Mouse (Mus musculus): Measurements from ENCODE around the gene H2-T3. TPM values are rescaled to one million over a fixed set of nuclear protein-coding genes. Genes with fewer than 3 reads are reported as not detected.
"Not testable (repeated sequence)": the region's sequence is repeated elsewhere in the genome, so short reads cannot be mapped to it uniquely, and the experiment has no call there.

Gene H2-T3
- polyA plus RNA-seq (2015; fragmentation: Nextera tagmentation; extraction: Ambion mirVana), result 0.04 TPM in 1 of 2 replicates, not detected in the other

GRCm38 (mm10) chr17:36190169-36190507 is at the start of gene H2-T3:
TSS of gene H2-T3 (minus strand) at chr17:36190287.
- no peak within 1 kb of the TSS for H3K27ac ChIP-seq (replicated peaks)

GRCm38 (mm10) chr17:36237321-36237921 is 47.3 kb upstream of the H2-T3 start:
- TF ChIP-seq CTCF (IDR thresholded peaks at IDR 0.05; ENCODE audit: low read depth) (no peak), EP300 (optimal IDR thresholded peaks at IDR 0.05) (no peak)
- ATAC-seq (ENCODE audit: low FRiP score, low TSS enrichment), result peak; percentile 57; the same call in 1 of the 2 replicates
- H3K27me3 ChIP-seq (ENCODE audit: control insufficient read depth, insufficient read depth, low read length), result no peaks in the 10 kb centered on the region
- no peaks in the 10 kb centered on the region for H3K36me3 ChIP-seq (ENCODE audit: control insufficient read depth, insufficient read depth, low read length)
- no peak overlapping the region for H3K27ac ChIP-seq (replicated peaks)
- peak overlapping the region; percentile 64 for H3K4me2 ChIP-seq (replicated peaks; ENCODE audit: low read depth)
- 4% methylated on average over 27 of the region's 27 CpGs for WGBS
- peak; percentile 23 for DNase-seq (ENCODE audit: low spot score)
- peak overlapping the region; percentile 37 for H3K4me3 ChIP-seq (ENCODE audit: low read depth, low read length)
- H3K9ac ChIP-seq (ENCODE audit: low read length), result peak overlapping the region; percentile 51
- H3K9me3 ChIP-seq (ENCODE audit: control insufficient read depth, low read length), result no peaks in the 10 kb centered on the region
- H3K4me1 ChIP-seq (replicated peaks; ENCODE audit: control insufficient read depth, insufficient read depth), result no peaks in the 10 kb centered on the region

More at GRCm38 (mm10) chr17:36190169-36190507, at the start of gene H2-T3:
- Histone ChIP-seq H3K36me3 (ENCODE audit: control insufficient read depth, insufficient read depth, low read length) (no peaks in the 10 kb centered on the region), H3K9ac (ENCODE audit: low read length) (no peak within 1 kb of the TSS), H3K4me2 (replicated peaks; ENCODE audit: low read depth) (no peak within 1 kb of the TSS), H3K4me1 (replicated peaks; ENCODE audit: control insufficient read depth, insufficient read depth) (no peaks in the 10 kb centered on the region), H3K27me3 (ENCODE audit: control insufficient read depth, insufficient read depth, low read length) (no peaks in the 10 kb centered on the region), H3K9me3 (ENCODE audit: control insufficient read depth, low read length) (no peaks in the 10 kb centered on the region), H3K4me3 (ENCODE audit: low read depth, low read length) (no peak within 1 kb of the TSS)
- DNase-seq (ENCODE audit: low spot score) (no peak), ATAC-seq (ENCODE audit: low FRiP score, low TSS enrichment) (no peak)
- 70% methylated on average over 2 of the region's 2 CpGs for WGBS
- TF ChIP-seq CTCF (IDR thresholded peaks at IDR 0.05; ENCODE audit: low read depth) (no peak), EP300 (optimal IDR thresholded peaks at IDR 0.05) (no peak)

- H3K27me3 ChIP-seq (ENCODE audit: control insufficient read depth, insufficient read depth, low read length); H3K4me2 ChIP-seq (replicated peaks; ENCODE audit: low read depth); H3K36me3 ChIP-seq (ENCODE audit: control insufficient read depth, insufficient read depth, low read length); H3K4me3 ChIP-seq (ENCODE audit: low read depth, low read length); H3K27ac ChIP-seq (replicated peaks); H3K9ac ChIP-seq (ENCODE audit: low read length); H3K4me1 ChIP-seq (replicated peaks; ENCODE audit: control insufficient read depth, insufficient read depth); H3K9me3 ChIP-seq (ENCODE audit: control insufficient read depth, low read length); ATAC-seq (ENCODE audit: low FRiP score, low TSS enrichment): not testable (repeated sequence)
- 18% methylated on average over 8 of the region's 9 CpGs for WGBS
- peak; percentile 56 for DNase-seq (ENCODE audit: low spot score)
Measured at GRCm38 (mm10) chr17:36235300-36235699, 45.2 kb upstream of the H2-T3 start.

- ATAC-seq (ENCODE audit: low FRiP score, low TSS enrichment) (no peak), DNase-seq (ENCODE audit: low spot score) (no peak)
- no peak overlapping the region for H3K4me2 ChIP-seq (replicated peaks; ENCODE audit: low read depth)
- no peak overlapping the region for H3K4me3 ChIP-seq (ENCODE audit: low read depth, low read length)
- H3K36me3 ChIP-seq (ENCODE audit: control insufficient read depth, insufficient read depth, low read length), result no peaks in the 10 kb centered on the region
- H3K9me3 ChIP-seq (ENCODE audit: control insufficient read depth, low read length), result no peaks in the 10 kb centered on the region
- TF ChIP-seq CTCF (IDR thresholded peaks at IDR 0.05; ENCODE audit: low read depth), result no peak
- TF ChIP-seq EP300 (optimal IDR thresholded peaks at IDR 0.05), result no peak
- no peaks in the 10 kb centered on the region for H3K4me1 ChIP-seq (replicated peaks; ENCODE audit: control insufficient read depth, insufficient read depth)
- no peak overlapping the region for H3K9ac ChIP-seq (ENCODE audit: low read length)
- WGBS, result 75% methylated on average over 5 of the region's 5 CpGs
- H3K27ac ChIP-seq (replicated peaks), result no peak overlapping the region
- no peaks in the 10 kb centered on the region for H3K27me3 ChIP-seq (ENCODE audit: control insufficient read depth, insufficient read depth, low read length)
Measured at GRCm38 (mm10) chr17:36233572-36233971, 43.5 kb upstream of the H2-T3 start.

- Histone ChIP-seq H3K4me1 (replicated peaks; ENCODE audit: control insufficient read depth, insufficient read depth) (no peaks in the 10 kb centered on the region), H3K4me2 (replicated peaks; ENCODE audit: low read depth) (no peak overlapping the region), H3K27me3 (ENCODE audit: control insufficient read depth, insufficient read depth, low read length) (no peaks in the 10 kb centered on the region), H3K4me3 (ENCODE audit: low read depth, low read length) (no peak overlapping the region), H3K27ac (replicated peaks) (peak overlapping the region; percentile 53; the same call in 1 of the 2 replicates), H3K9ac (ENCODE audit: low read length) (no peak overlapping the region), H3K36me3 (ENCODE audit: control insufficient read depth, insufficient read depth, low read length) (no peaks in the 10 kb centered on the region), H3K9me3 (ENCODE audit: control insufficient read depth, low read length) (no peaks in the 10 kb centered on the region)
- TF ChIP-seq CTCF (IDR thresholded peaks at IDR 0.05; ENCODE audit: low read depth), result peak; percentile 79
- no peak for TF ChIP-seq EP300 (optimal IDR thresholded peaks at IDR 0.05)
- DNase-seq (ENCODE audit: low spot score), result peak; percentile 95
- ATAC-seq (ENCODE audit: low FRiP score, low TSS enrichment), result no peak
- WGBS, result 6% methylated on average over 35 of the region's 36 CpGs
Measured at GRCm38 (mm10) chr17:36231318-36231717, 41.2 kb upstream of the H2-T3 start.

- Histone ChIP-seq H3K9ac (ENCODE audit: low read length) (no peak overlapping the region), H3K36me3 (ENCODE audit: control insufficient read depth, insufficient read depth, low read length) (no peaks in the 10 kb centered on the region), H3K4me2 (replicated peaks; ENCODE audit: low read depth) (no peak overlapping the region), H3K4me1 (replicated peaks; ENCODE audit: control insufficient read depth, insufficient read depth) (no peaks in the 10 kb centered on the region), H3K9me3 (ENCODE audit: control insufficient read depth, low read length) (no peaks in the 10 kb centered on the region), H3K4me3 (ENCODE audit: low read depth, low read length) (no peak overlapping the region), H3K27me3 (ENCODE audit: control insufficient read depth, insufficient read depth, low read length) (no peaks in the 10 kb centered on the region), H3K27ac (replicated peaks) (no peak overlapping the region)
- TF ChIP-seq CTCF (IDR thresholded peaks at IDR 0.05; ENCODE audit: low read depth) (no peak), EP300 (optimal IDR thresholded peaks at IDR 0.05) (no peak)
- 2% methylated on average over 4 of the region's 5 CpGs for WGBS
- ATAC-seq (ENCODE audit: low FRiP score, low TSS enrichment), result no peak
- no peak for DNase-seq (ENCODE audit: low spot score)
Measured at GRCm38 (mm10) chr17:36229046-36229445, 39.0 kb upstream of the H2-T3 start.

All from stomach, postnatal 0 days (tissue).